Mouse (Mus musculus): ENCODE data around the gene Gm7714. TPM values are rescaled to one million over a fixed set of nuclear protein-coding genes. Genes with fewer than 3 reads are reported as not detected.
"Not testable (repeated sequence)": the region's sequence is repeated elsewhere in the genome, so short reads cannot be mapped to it uniquely, and the experiment has no call there.

The Gm7714 gene
- not detected for total RNA-seq (2021)
- long read RNA-seq, experiment 1: 0 reads
- long read RNA-seq, experiment 2: 0 reads

GRCm38 (mm10) chr5:88268619-88269018, at the start of gene Gm7714:
Gm7714 (plus strand) TSS chr5:88268919.
- no peak for DNase-seq (ENCODE audit: low spot score in 2 of 2)

GRCm38 (mm10) chr5:88256475-88256874, 12.2 kb upstream of the Gm7714 start:
- DNase-seq (ENCODE audit: low spot score in 2 of 2): no peak

GRCm38 (mm10) chr5:88311307-88311706, 42.6 kb downstream of the Gm7714 start:
- not testable (repeated sequence) for DNase-seq (ENCODE audit: low spot score in 2 of 2)

- no peak for DNase-seq (ENCODE audit: low spot score in 2 of 2)
Observed at GRCm38 (mm10) chr5:88317012-88317411, 48.3 kb downstream of the Gm7714 start, which contains the start of gene Prol1. Prol1 (plus strand) TSS chr5:88317312.

Other genes starting within 250 kb of the Gm7714 start
- not detected for gene Smr2, start 182.4 kb upstream of the Gm7714 start, total RNA-seq (2021)
- not detected for gene Gm11116, start 157.4 kb upstream of the Gm7714 start, total RNA-seq (2021)
- gene Gm11115, start 114.8 kb upstream of the Gm7714 start, total RNA-seq (2021): not detected
- not detected for gene Prol1, start 48.4 kb downstream of the Gm7714 start, total RNA-seq (2021)
- gene Amtn, start 107.2 kb downstream of the Gm7714 start, total RNA-seq (2021): not detected
- gene Ambn, start 187.1 kb downstream of the Gm7714 start, total RNA-seq (2021): not detected
- gene Enam, start 219.1 kb downstream of the Gm7714 start, total RNA-seq (2021): not detected

Measured in adrenal gland, postnatal 4 days (tissue).